Mouse (Mus musculus): ENCODE results near the gene Phospho2. TPM values are rescaled to one million over a fixed set of nuclear protein-coding genes. Genes with fewer than 3 reads are reported as not detected.
A peak's percentile ranks its signal among the peaks of the same experiment; 100 is the strongest.
"Not testable (repeated sequence)": the region's sequence is repeated elsewhere in the genome, so short reads cannot be mapped to it uniquely, and the experiment has no call there.

The Phospho2 gene
- polyA plus RNA-seq, 1 experiment: 24.3 TPM

DNA sequence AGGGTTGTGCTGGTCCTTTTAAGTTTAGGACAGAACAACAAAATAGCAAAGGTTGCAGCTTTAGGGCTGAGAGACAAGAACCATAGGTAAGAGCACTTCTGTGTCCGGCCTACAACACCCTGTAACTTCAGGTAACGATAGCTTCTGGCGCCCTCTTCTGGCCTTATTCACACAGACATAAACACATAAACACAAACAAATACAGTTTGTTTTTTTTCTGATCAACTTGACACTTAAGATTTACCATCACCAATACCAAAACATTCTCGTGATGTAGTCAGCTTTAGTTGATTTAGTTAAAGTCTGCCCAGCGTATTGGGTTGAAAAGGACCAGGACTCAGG, 10.6 kb upstream of the Phospho2 start:
- 49% methylated on average over 5 of the region's 5 CpGs for WGBS
- Histone ChIP-seq H3K27ac (ENCODE audit: insufficient read depth, low read depth, low read length) (no peak overlapping the region), H3K27me3 (replicated peaks; ENCODE audit: control insufficient read depth, insufficient read depth, low read length) (no peaks in the 10 kb centered on the region), H3K4me1 (ENCODE audit: control insufficient read depth, insufficient read depth, low read length) (no peaks in the 10 kb centered on the region), H3K4me3 (ENCODE audit: insufficient read depth, low read depth, low read length) (no peak overlapping the region), H3K36me3 (ENCODE audit: control insufficient read depth, insufficient read depth, low read length) (no peaks in the 10 kb centered on the region; the same call in 1 of the 2 replicates)
- peak; percentile 54 for DNase-seq
- peak; percentile 44 for TF ChIP-seq CTCF (conservative IDR thresholded peaks at IDR 0.05; ENCODE audit: insufficient read depth, insufficient read length, low read depth, low read length)
- TF ChIP-seq POLR2A (IDR thresholded peaks at IDR 0.05; ENCODE audit: low read depth, low read length): no peak

DNA sequence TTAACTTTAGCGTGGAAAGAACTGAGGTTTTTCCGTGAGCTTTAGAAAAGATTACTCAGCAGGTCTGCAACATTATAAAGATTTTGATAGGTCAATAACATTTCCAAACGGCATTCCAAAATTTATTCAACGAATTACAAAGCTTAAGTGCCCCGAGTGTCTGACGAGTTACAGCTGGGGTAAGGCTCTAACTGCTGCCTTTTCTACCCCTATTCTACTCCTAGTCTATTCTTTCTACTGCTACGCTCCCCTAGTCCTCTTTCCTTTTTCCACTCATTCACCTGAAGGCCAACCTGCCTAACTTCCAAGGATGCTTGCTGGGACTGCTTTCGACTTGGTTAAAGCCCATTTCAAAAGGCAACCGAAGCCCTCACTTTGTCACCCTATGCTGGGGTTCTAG, 449 bp upstream of the Phospho2 start:
- no peak for DNase-seq
- peak overlapping the region; percentile 41; the same call in 1 of the 2 replicates for H3K27ac ChIP-seq (ENCODE audit: insufficient read depth, low read depth, low read length)
- H3K4me1 ChIP-seq (ENCODE audit: control insufficient read depth, insufficient read depth, low read length): peaks cover 2% of the 10 kb centered on the region; the same call in 1 of the 2 replicates
- no peaks in the 10 kb centered on the region for H3K27me3 ChIP-seq (replicated peaks; ENCODE audit: control insufficient read depth, insufficient read depth, low read length)
- WGBS: 17% methylated on average over 9 of the region's 9 CpGs
- TF ChIP-seq CTCF (conservative IDR thresholded peaks at IDR 0.05; ENCODE audit: insufficient read depth, insufficient read length, low read depth, low read length): no peak
- TF ChIP-seq POLR2A (IDR thresholded peaks at IDR 0.05; ENCODE audit: low read depth, low read length): no peak
- peaks cover 3% of the 10 kb centered on the region for H3K36me3 ChIP-seq (ENCODE audit: control insufficient read depth, insufficient read depth, low read length)
- peak overlapping the region; percentile 87 for H3K4me3 ChIP-seq (ENCODE audit: insufficient read depth, low read depth, low read length)

DNA sequence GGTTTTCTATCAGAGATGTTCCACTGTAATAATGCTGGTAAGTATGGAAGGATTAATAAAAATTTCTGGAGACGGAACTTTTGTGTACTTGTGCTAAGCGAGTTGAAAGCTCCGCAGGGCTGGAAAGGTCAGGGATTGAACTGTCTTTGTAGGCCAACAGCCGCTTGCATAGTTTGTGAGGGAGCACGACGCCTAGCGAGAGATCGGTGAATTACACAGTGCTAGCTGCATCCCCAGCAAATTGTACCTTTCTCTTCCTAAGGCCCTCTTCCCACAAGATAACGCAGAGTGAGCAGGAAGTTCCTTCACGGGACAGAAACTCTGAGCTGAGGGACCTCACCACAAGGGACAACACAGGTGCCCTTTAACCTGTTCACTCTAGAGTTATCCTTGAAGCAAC, 862 bp downstream of the Phospho2 start:
- DNase-seq: peak; percentile 93
- H3K4me3 ChIP-seq (ENCODE audit: insufficient read depth, low read depth, low read length): peak overlapping the region; percentile 92

DNA sequence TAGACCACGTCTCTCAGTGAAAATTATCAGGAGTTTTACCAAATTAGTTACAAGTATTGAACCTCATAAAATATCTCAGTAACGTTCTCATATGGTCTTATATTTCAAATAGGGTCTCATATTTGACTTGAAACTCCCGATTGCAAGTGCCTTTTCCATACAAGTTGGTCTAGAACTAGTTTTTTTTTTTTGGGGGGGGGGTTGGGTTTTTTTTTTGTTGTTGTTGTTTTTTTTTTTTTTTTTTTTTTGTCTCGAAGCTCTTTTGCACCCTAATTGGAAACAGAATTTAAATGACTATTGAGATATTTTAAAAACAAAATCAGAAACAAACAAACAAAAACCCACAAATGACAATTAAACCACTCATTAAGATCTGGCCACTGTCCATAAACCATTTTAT, 1.3 kb downstream of the Phospho2 start:
- peaks cover 6% of the 10 kb centered on the region for H3K36me3 ChIP-seq (ENCODE audit: control insufficient read depth, insufficient read depth, low read length)
- WGBS: 69% methylated on average over 4 of the region's 4 CpGs
- H3K27me3 ChIP-seq (replicated peaks; ENCODE audit: control insufficient read depth, insufficient read depth, low read length): no peaks in the 10 kb centered on the region
- DNase-seq: no peak
- TF ChIP-seq CTCF (conservative IDR thresholded peaks at IDR 0.05; ENCODE audit: insufficient read depth, insufficient read length, low read depth, low read length) (no peak), POLR2A (IDR thresholded peaks at IDR 0.05; ENCODE audit: low read depth, low read length) (no peak)
- H3K27ac ChIP-seq (ENCODE audit: insufficient read depth, low read depth, low read length): no peak overlapping the region
- no peak overlapping the region for H3K4me3 ChIP-seq (ENCODE audit: insufficient read depth, low read depth, low read length)
- peaks cover 2% of the 10 kb centered on the region; the same call in 1 of the 2 replicates for H3K4me1 ChIP-seq (ENCODE audit: control insufficient read depth, insufficient read depth, low read length)

More for the DNA sequence above, 862 bp downstream of the Phospho2 start:
- peaks cover 3% of the 10 kb centered on the region for H3K36me3 ChIP-seq (ENCODE audit: control insufficient read depth, insufficient read depth, low read length)
- H3K4me1 ChIP-seq (ENCODE audit: control insufficient read depth, insufficient read depth, low read length): peaks cover 2% of the 10 kb centered on the region; the same call in 1 of the 2 replicates
- TF ChIP-seq CTCF (conservative IDR thresholded peaks at IDR 0.05; ENCODE audit: insufficient read depth, insufficient read length, low read depth, low read length) (peak; percentile 97), POLR2A (IDR thresholded peaks at IDR 0.05; ENCODE audit: low read depth, low read length) (no peak)
- WGBS: 2% methylated on average over 10 of the region's 10 CpGs
- no peaks in the 10 kb centered on the region for H3K27me3 ChIP-seq (replicated peaks; ENCODE audit: control insufficient read depth, insufficient read depth, low read length)
- no peak overlapping the region for H3K27ac ChIP-seq (ENCODE audit: insufficient read depth, low read depth, low read length)

DNA sequence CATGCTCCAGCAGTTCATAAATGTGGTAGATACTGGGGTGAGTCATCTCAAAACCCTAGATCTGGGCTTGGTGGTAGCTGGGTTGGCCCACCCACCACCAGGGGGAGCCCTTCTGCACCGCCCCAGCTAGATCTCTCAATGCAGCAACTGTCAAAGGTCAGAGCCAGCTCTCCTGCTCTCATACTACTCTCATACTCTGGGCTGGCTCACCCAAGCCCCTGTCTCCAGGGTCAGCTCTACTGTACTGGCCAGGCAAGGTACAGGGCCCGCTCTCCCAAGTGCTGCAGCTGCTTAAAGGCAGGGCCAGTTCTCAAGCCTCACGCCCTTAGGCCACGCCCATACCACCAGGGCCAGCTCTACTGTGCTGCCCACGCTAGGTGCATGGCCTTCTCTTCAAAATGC, 13.5 kb downstream of the Phospho2 start:
- peak; percentile 74 for DNase-seq
- WGBS: 68% methylated on average over 5 of the region's 5 CpGs
- TF ChIP-seq CTCF (conservative IDR thresholded peaks at IDR 0.05; ENCODE audit: insufficient read depth, insufficient read length, low read depth, low read length) (peak; percentile 78), POLR2A (IDR thresholded peaks at IDR 0.05; ENCODE audit: low read depth, low read length) (no peak)
- Histone ChIP-seq H3K27ac (ENCODE audit: insufficient read depth, low read depth, low read length) (no peak overlapping the region), H3K36me3 (ENCODE audit: control insufficient read depth, insufficient read depth, low read length) (no peaks in the 10 kb centered on the region), H3K27me3 (replicated peaks; ENCODE audit: control insufficient read depth, insufficient read depth, low read length) (no peaks in the 10 kb centered on the region), H3K4me1 (ENCODE audit: control insufficient read depth, insufficient read depth, low read length) (no peaks in the 10 kb centered on the region), H3K4me3 (ENCODE audit: insufficient read depth, low read depth, low read length) (no peak overlapping the region)

DNA sequence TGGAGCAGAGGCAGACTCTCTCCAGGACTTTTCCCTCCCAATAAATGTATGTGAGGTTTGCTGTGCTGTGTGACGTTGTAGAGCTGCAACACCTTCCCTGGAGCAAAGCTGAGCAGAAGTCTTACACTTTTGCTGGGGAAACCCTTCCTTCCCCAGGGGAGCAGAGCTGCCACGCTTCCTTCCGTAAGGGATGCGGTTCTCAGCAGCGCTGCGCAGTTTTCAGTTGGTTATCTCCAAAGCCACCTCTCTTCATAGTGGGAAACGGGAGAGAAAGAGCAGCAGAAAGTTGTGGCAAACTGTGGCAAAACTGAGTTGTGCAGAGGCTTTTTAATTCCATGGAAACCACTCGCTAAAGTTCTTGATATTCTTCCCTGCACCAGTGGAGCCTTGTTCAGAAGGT, 14.3 kb downstream of the Phospho2 start:
- TF ChIP-seq CTCF (conservative IDR thresholded peaks at IDR 0.05; ENCODE audit: insufficient read depth, insufficient read length, low read depth, low read length): no peak
- TF ChIP-seq POLR2A (IDR thresholded peaks at IDR 0.05; ENCODE audit: low read depth, low read length): no peak
- 83% methylated on average over 8 of the region's 8 CpGs for WGBS
- Histone ChIP-seq H3K4me3 (ENCODE audit: insufficient read depth, low read depth, low read length) (no peak overlapping the region), H3K36me3 (ENCODE audit: control insufficient read depth, insufficient read depth, low read length) (no peaks in the 10 kb centered on the region), H3K4me1 (ENCODE audit: control insufficient read depth, insufficient read depth, low read length) (no peaks in the 10 kb centered on the region), H3K27me3 (replicated peaks; ENCODE audit: control insufficient read depth, insufficient read depth, low read length) (no peaks in the 10 kb centered on the region), H3K27ac (ENCODE audit: insufficient read depth, low read depth, low read length) (no peak overlapping the region)
- DNase-seq: no peak

DNA sequence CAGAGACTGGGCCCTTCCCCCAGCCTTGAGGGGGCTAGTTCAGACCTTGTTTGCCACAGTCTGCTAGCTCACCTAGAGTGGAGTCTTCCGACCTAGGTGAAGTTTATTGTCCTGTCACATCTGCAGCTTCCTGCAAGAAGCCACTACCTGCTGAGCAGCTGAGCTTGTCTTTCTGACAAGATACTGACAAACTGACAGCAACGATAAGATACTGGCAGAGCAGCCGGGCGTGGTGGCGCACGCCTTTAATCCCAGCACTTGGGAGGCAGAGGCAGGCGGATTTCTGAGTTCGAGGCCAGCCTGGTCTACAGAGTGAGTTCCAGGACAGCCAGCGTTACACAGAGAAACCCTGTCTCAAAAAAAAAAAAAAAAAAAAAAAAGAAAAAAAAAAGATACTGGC, 15.2 kb downstream of the Phospho2 start:
- H3K27me3 ChIP-seq (replicated peaks; ENCODE audit: control insufficient read depth, insufficient read depth, low read length); H3K36me3 ChIP-seq (ENCODE audit: control insufficient read depth, insufficient read depth, low read length); DNase-seq; H3K27ac ChIP-seq (ENCODE audit: insufficient read depth, low read depth, low read length); H3K4me1 ChIP-seq (ENCODE audit: control insufficient read depth, insufficient read depth, low read length); H3K4me3 ChIP-seq (ENCODE audit: insufficient read depth, low read depth, low read length): not testable (repeated sequence)
- 87% methylated on average over 9 of the region's 9 CpGs for WGBS

DNA sequence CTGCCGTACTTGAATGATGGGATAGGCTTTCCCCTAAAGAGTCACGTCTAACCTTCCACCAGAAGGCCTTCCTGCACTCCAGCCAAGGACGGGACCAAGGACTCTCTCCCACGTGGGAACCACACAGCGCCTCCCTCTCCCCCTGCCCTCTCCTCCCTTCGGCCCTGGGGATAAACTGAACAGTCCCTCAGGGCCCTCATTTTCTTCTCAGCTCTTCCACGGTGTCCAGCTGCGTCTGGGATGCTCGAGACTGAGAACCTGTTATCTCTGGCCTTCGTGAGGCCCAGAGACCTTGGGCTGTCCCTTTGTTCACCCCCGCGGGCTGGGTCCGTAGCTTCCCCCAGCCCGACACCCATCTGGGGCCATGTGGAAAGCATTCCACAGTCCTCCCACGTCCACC, 20.7 kb downstream of the Phospho2 start:
- no peaks in the 10 kb centered on the region for H3K36me3 ChIP-seq (ENCODE audit: control insufficient read depth, insufficient read depth, low read length)
- TF ChIP-seq CTCF (conservative IDR thresholded peaks at IDR 0.05; ENCODE audit: insufficient read depth, insufficient read length, low read depth, low read length) (no peak), POLR2A (IDR thresholded peaks at IDR 0.05; ENCODE audit: low read depth, low read length) (no peak)
- H3K27me3 ChIP-seq (replicated peaks; ENCODE audit: control insufficient read depth, insufficient read depth, low read length): no peaks in the 10 kb centered on the region
- DNase-seq: no peak
- WGBS: 74% methylated on average over 15 of the region's 15 CpGs
- H3K27ac ChIP-seq (ENCODE audit: insufficient read depth, low read depth, low read length): no peak overlapping the region
- H3K4me3 ChIP-seq (ENCODE audit: insufficient read depth, low read depth, low read length): no peak overlapping the region
- no peaks in the 10 kb centered on the region for H3K4me1 ChIP-seq (ENCODE audit: control insufficient read depth, insufficient read depth, low read length)

DNA sequence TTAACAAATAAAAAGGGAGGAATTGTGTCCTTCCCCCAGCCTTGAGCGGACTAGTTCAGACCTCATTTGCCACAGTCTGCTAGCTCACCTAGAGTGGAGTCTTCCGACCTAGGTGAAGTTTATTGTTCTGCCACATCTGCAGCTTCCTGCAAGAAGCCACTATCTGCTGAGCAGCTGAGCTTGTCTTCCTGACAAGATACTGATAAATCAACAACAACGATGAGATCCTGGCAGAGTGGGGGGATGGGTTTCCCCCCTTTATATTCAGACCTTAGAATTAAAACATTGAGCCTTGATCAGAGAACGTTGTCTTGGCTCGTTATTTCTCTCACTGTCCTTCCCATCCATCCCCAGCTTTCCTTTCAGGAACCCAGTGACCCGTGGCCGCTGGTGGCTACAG, 21.9 kb downstream of the Phospho2 start:
- WGBS: 44% methylated on average over 7 of the region's 7 CpGs
- not testable (repeated sequence) for H3K4me1 ChIP-seq (ENCODE audit: control insufficient read depth, insufficient read depth, low read length); DNase-seq; H3K4me3 ChIP-seq (ENCODE audit: insufficient read depth, low read depth, low read length); H3K27me3 ChIP-seq (replicated peaks; ENCODE audit: control insufficient read depth, insufficient read depth, low read length); H3K27ac ChIP-seq (ENCODE audit: insufficient read depth, low read depth, low read length); H3K36me3 ChIP-seq (ENCODE audit: control insufficient read depth, insufficient read depth, low read length)

Data from kidney, adult 2 months (tissue).